20 mouse cellular contexts compared by ENCODE assay signal in the genomic region with DNA sequence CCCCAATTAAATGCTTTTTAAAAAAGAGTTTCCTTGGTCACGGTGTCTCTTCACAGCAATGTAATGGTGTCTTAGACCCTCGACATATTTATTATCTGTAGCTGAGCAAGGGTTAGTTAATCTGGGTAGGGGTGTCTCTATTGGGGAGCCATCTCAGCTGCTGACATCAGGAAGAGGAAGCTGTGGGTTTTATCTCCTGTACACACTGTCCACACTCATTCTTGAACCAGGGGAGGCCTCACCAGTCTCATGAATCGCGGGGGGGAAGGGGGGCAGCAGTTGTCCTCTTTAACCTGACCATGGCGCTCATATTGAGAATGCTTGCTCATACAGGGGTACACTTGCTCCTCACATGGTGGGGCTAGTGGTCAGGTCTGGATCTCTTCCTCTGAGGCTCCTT. TPM values are rescaled to one million over a fixed set of nuclear protein-coding genes. Genes with fewer than 3 reads are reported as not detected.
"Had no signal": no experiment of that assay in that cellular context is flagged by ENCODE, and none has a peak within 500 bp of the region (broad histone marks: within the 10 kb centered on the region; RNA-seq: fewer than 3 reads in every experiment).

No protein-coding gene starts in this region.

- H3K27ac ChIP-seq: kidney, embryonic 15.5 days; left cerebral cortex, adult 2 months; limb, embryonic 15.5 days; liver, embryonic 15.5 days; midbrain, embryonic 10.5 days; midbrain, embryonic 15.5 days; neural tube, embryonic 12.5 days; stomach, postnatal 0 days had no signal

- H3K27me3 ChIP-seq: kidney, embryonic 15.5 days; limb, embryonic 15.5 days; liver, embryonic 15.5 days; midbrain, embryonic 15.5 days; neural tube, embryonic 12.5 days had no signal

- H3K36me3 ChIP-seq: kidney, embryonic 15.5 days; limb, embryonic 15.5 days; liver, embryonic 15.5 days; midbrain, embryonic 10.5 days; midbrain, embryonic 15.5 days; neural tube, embryonic 12.5 days had no signal

- DNase-seq: kidney, adult 2 months; kidney, postnatal 14 days; lung, embryonic 14.5 days; lung, postnatal 10 days; lung, postnatal 4 days; retina, postnatal 1 day; thymus, adult 2 months; thymus, postnatal 25 days had no signal

- H3K4me1 ChIP-seq: kidney, embryonic 15.5 days; limb, embryonic 15.5 days; midbrain, embryonic 15.5 days; neural tube, embryonic 12.5 days had no signal

- H3K9me3 ChIP-seq: kidney, embryonic 15.5 days; limb, embryonic 15.5 days; liver, embryonic 15.5 days; midbrain, embryonic 10.5 days; midbrain, embryonic 15.5 days; neural tube, embryonic 12.5 days had no signal

- H3K4me3 ChIP-seq: kidney, embryonic 15.5 days; left cerebral cortex, adult 2 months; limb, embryonic 15.5 days; liver, embryonic 15.5 days; midbrain, embryonic 10.5 days; midbrain, embryonic 15.5 days; neural tube, embryonic 12.5 days had no signal

RNA-seq across cellular contexts. Expression of a gene that starts 1.4 kb away (rescaled TPM):
- polyA plus RNA-seq: intestine, embryonic 16.5 days; kidney, embryonic 15.5 days; large intestine, adult 2 months; limb, embryonic 11.5 days; limb, embryonic 15.5 days; lung, embryonic 14.5 days; neural tube, embryonic 12.5 days; stomach, postnatal 0 days; thymus, adult 2 months; urinary bladder, adult 2 months had no signal
